ENCODE assay signal across 17 mouse cellular contexts in the genomic region with DNA sequence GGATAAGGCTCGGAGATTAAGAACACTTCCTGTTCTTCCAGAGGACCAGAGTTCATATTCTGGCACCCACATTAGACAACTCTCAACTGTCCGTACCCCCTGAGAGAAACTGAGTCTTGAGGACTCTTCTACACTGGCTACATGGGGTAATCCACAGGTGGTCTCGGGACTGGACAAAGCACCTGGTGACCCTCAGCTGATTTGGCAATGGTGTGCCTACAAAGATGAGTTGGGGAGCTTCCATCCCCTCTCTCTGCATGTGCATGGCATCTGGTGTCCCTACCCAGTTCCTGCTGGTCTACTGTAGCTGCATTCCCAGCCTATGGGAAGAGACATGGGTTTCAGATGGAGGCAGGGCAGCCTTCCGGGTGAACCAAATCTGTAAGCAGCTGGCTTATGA.
"Had no signal": no experiment of that assay in that cellular context is flagged by ENCODE, and none has a peak within 500 bp of the region (broad histone marks: within the 10 kb centered on the region; RNA-seq: fewer than 3 reads in every experiment).

No protein-coding gene starts in this region.

- H3K27ac ChIP-seq: heart, embryonic 13.5 days; heart, embryonic 15.5 days; hindbrain, embryonic 10.5 days; hindbrain, embryonic 12.5 days; hindbrain, embryonic 13.5 days; hindbrain, embryonic 14.5 days; hindbrain, embryonic 15.5 days; hindbrain, postnatal 0 days; intestine, embryonic 15.5 days; kidney, embryonic 15.5 days; kidney, postnatal 0 days; layer of hippocampus, adult 2 months; left cerebral cortex, adult 2 months had no signal

- H3K9ac ChIP-seq: heart, embryonic 12.5 days; heart, embryonic 13.5 days; heart, embryonic 15.5 days; hindbrain, embryonic 12.5 days; hindbrain, embryonic 13.5 days; hindbrain, embryonic 14.5 days; hindbrain, embryonic 15.5 days; intestine, embryonic 15.5 days; kidney, embryonic 15.5 days had no signal

- H3K36me3 ChIP-seq: heart, embryonic 12.5 days; heart, embryonic 13.5 days; heart, embryonic 15.5 days; hindbrain, embryonic 10.5 days; hindbrain, embryonic 12.5 days; hindbrain, embryonic 13.5 days; hindbrain, embryonic 15.5 days; intestine, embryonic 15.5 days; kidney, embryonic 15.5 days had no signal

- H3K9me3 ChIP-seq: heart, embryonic 12.5 days; heart, embryonic 13.5 days; heart, embryonic 15.5 days; hindbrain, embryonic 10.5 days; hindbrain, embryonic 12.5 days; hindbrain, embryonic 13.5 days; hindbrain, embryonic 15.5 days; intestine, embryonic 15.5 days; kidney, embryonic 15.5 days had no signal

- ATAC-seq: hindbrain, embryonic 16.5 days; hindbrain, postnatal 0 days; intestine, embryonic 15.5 days; intestine, embryonic 16.5 days; intestine, postnatal 0 days had no signal

- H3K4me1 ChIP-seq: heart, embryonic 12.5 days; heart, embryonic 15.5 days; intestine, embryonic 15.5 days; kidney, embryonic 15.5 days had no signal

- H3K27me3 ChIP-seq: heart, embryonic 12.5 days; hindbrain, embryonic 12.5 days; hindbrain, embryonic 15.5 days; intestine, embryonic 15.5 days; kidney, embryonic 15.5 days had no signal

- H3K4me3 ChIP-seq: heart, embryonic 12.5 days; heart, embryonic 13.5 days; heart, embryonic 15.5 days; hindbrain, embryonic 10.5 days; hindbrain, embryonic 12.5 days; hindbrain, embryonic 13.5 days; hindbrain, embryonic 15.5 days; intestine, embryonic 15.5 days; kidney, embryonic 15.5 days; layer of hippocampus, adult 2 months; left cerebral cortex, adult 2 months had no signal
